Mouse (Mus musculus): Measurements from ENCODE around the gene Cass4. TPM values are rescaled to one million over a fixed set of nuclear protein-coding genes. Genes with fewer than 3 reads are reported as not detected.

The Cass4 gene
- under 1 TPM; 0.36 to 0.57 TPM for total RNA-seq (2021)
- 0.38 and 0.39 TPM in 2 replicates for polyA plus RNA-seq (2012; rRNA removed)
- long read RNA-seq, partial matches to known transcripts = 0 of 1 reads
- long read RNA-seq, other reads (novel, unspliced or antisense) = 0 of 1 reads

DNA sequence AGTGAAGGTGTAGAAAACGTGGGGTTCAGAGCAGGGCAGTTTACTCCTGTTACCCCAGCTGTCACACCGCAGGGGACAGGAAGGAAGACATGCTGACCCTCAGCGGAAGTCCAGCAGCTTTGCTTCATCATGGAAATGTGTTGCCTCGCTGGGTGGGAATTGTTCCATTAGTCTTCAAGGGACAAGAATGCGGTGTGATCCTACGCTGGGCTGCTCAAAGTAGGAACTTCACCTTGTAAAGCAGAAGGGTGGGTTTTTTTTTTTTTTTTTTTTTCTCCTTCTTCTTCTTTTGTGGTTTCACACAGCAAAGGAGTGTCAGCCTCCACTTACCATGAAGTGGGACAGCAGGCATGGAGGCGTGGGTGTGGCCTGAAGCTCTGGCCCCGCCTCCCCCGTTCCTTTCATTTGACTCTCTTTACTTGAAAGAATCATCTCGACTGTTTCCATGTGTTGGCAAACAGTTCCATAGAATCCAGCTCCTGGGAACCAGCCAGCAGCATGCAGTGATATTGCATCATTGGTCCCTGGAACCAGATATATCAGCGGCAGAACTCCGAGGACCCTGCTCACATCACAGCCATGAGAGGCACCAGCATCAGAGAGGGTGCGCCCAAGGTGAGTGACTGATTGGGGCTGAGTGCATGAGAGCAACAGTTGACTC, at the start of gene Cass4:
Gene Cass4, plus strand, starts transcription at position 404 of the 661 bp plus-strand sequence.
- WGBS = 14% methylated on average over 13 of the region's 13 CpGs
- H3K9ac ChIP-seq (ENCODE audit: low read depth, low read length) = no peak within 1 kb of the TSS

DNA sequence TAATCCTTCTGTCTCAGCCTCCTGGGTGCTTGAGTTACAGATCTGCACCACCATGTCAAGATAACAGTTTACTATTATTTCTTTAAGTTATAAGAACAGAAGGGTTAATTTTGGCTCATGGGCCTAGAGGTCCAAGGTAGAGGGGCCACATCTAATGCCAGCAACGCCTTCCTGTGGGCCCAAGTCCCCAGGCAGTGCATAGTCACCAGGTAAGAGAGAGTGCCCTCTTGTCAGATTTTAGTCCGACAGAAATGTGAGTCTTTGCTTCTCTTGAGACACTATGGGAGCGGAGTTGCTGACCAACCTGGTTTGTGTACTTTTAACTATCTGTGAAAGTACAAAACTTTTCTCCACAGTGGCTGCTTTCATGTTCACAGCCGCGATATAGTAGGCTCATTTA, 48.9 kb upstream of the Cass4 start:
- TF ChIP-seq POLR2A (IDR thresholded peaks at IDR 0.05; ENCODE audit: insufficient read depth, low read depth, low read length) = no peak
- TF ChIP-seq CTCF (IDR thresholded peaks at IDR 0.05) = no peak
- TF ChIP-seq EP300 (IDR thresholded peaks at IDR 0.05; ENCODE audit: insufficient read depth, low read depth, low read length) = no peak
- H3K79me2 ChIP-seq (replicated peaks; ENCODE audit: control insufficient read depth, insufficient read depth, low read length) = no peaks in the 10 kb centered on the region
- peak overlapping the region; percentile 34; the same call in 1 of the 2 replicates for H3K4me3 ChIP-seq
- H3K4me1 ChIP-seq (ENCODE audit: control insufficient read depth, insufficient read depth, low read length) = peaks cover 1% of the 10 kb centered on the region
- peak overlapping the region; percentile 54 for H3K27ac ChIP-seq
- no peak for DNase-seq
- no peak overlapping the region for H3K9ac ChIP-seq (ENCODE audit: low read depth, low read length)
- intact Hi-C loops (cut with DNase I) = loop anchor here (1.0 to 10.0 kb wide), 2 partner anchors 26 to 100 kb away; partner anchors contain the start of genes Aurka, Cstf1 and Rtf2
- H3K36me3 ChIP-seq (ENCODE audit: control insufficient read depth, insufficient read depth, low read length) = no peaks in the 10 kb centered on the region
- H3K27me3 ChIP-seq (ENCODE audit: control insufficient read depth, insufficient read depth, low read length) = no peaks in the 10 kb centered on the region
- 30% methylated on average over 5 of the region's 5 CpGs for WGBS

More for the DNA sequence above, at the start of gene Cass4:
- DNase-seq = peak; percentile 40 to 59
- Histone ChIP-seq H3K4me1 (ENCODE audit: control insufficient read depth, insufficient read depth, low read length) (no peaks in the 10 kb centered on the region; the same call in 1 of the 2 replicates), H3K27me3 (ENCODE audit: control insufficient read depth, insufficient read depth, low read length) (no peaks in the 10 kb centered on the region), H3K36me3 (ENCODE audit: control insufficient read depth, insufficient read depth, low read length) (no peaks in the 10 kb centered on the region), H3K27ac (no peak within 1 kb of the TSS), H3K4me3 (no peak within 1 kb of the TSS), H3K79me2 (replicated peaks; ENCODE audit: control insufficient read depth, insufficient read depth, low read length) (no peaks in the 10 kb centered on the region)
- intact Hi-C loops (cut with DNase I) = no loop called here
- TF ChIP-seq POLR2A (IDR thresholded peaks at IDR 0.05; ENCODE audit: insufficient read depth, low read depth, low read length) (no peak), CTCF (IDR thresholded peaks at IDR 0.05) (no peak), EP300 (IDR thresholded peaks at IDR 0.05; ENCODE audit: insufficient read depth, low read depth, low read length) (no peak)

GRCm38 (mm10) chr2:172345258-172345738, 48.3 kb upstream of the Cass4 start, which contains the start of gene Fam210b:
TSS of gene Fam210b (plus strand) at chr2:172345565.
- peak; percentile 98 for DNase-seq
- 1% methylated on average over 35 of the region's 35 CpGs for WGBS
- TF ChIP-seq POLR2A (IDR thresholded peaks at IDR 0.05; ENCODE audit: insufficient read depth, low read depth, low read length) (peak; percentile 73), CTCF (IDR thresholded peaks at IDR 0.05) (no peak)
- intact Hi-C loops (cut with DNase I) = loop anchor here (1.0 to 10.0 kb wide), 2 partner anchors 25 to 100 kb away; partner anchors contain the start of genes Aurka, Cstf1 and Rtf2
- Histone ChIP-seq H3K27me3 (ENCODE audit: control insufficient read depth, insufficient read depth, low read length) (no peaks in the 10 kb centered on the region), H3K36me3 (ENCODE audit: control insufficient read depth, insufficient read depth, low read length) (no peaks in the 10 kb centered on the region), H3K4me1 (ENCODE audit: control insufficient read depth, insufficient read depth, low read length) (peaks cover 1% of the 10 kb centered on the region), H3K79me2 (replicated peaks; ENCODE audit: control insufficient read depth, insufficient read depth, low read length) (no peaks in the 10 kb centered on the region), H3K9ac (ENCODE audit: low read depth, low read length) (peak within 1 kb of the TSS; percentile 91), H3K27ac (peak within 1 kb of the TSS; percentile 65), H3K4me3 (peak within 1 kb of the TSS; percentile 69)

GRCm38 (mm10) chr2:172346034-172346929, 47.3 kb upstream of the Cass4 start:
- Histone ChIP-seq H3K36me3 (ENCODE audit: control insufficient read depth, insufficient read depth, low read length) (no peaks in the 10 kb centered on the region), H3K9ac (ENCODE audit: low read depth, low read length) (peak overlapping the region; percentile 91), H3K4me1 (ENCODE audit: control insufficient read depth, insufficient read depth, low read length) (peaks cover 1% of the 10 kb centered on the region), H3K4me3 (peak overlapping the region; percentile 69), H3K27ac (peak overlapping the region; percentile 65), H3K79me2 (replicated peaks; ENCODE audit: control insufficient read depth, insufficient read depth, low read length) (no peaks in the 10 kb centered on the region), H3K27me3 (ENCODE audit: control insufficient read depth, insufficient read depth, low read length) (no peaks in the 10 kb centered on the region)
- WGBS = 14% methylated on average over 31 of the region's 31 CpGs
- no peak for TF ChIP-seq EP300 (IDR thresholded peaks at IDR 0.05; ENCODE audit: insufficient read depth, low read depth, low read length)
- TF ChIP-seq POLR2A (IDR thresholded peaks at IDR 0.05; ENCODE audit: insufficient read depth, low read depth, low read length) = no peak
- no peak for TF ChIP-seq CTCF (IDR thresholded peaks at IDR 0.05)
- peak; percentile 54 to 55 for DNase-seq
- intact Hi-C loops (cut with DNase I) = loop anchor here (10.0 kb wide), 1 partner anchor 99 kb away; the partner anchor contains the start of gene Rtf2

- Histone ChIP-seq H3K27ac (no peak overlapping the region), H3K79me2 (replicated peaks; ENCODE audit: control insufficient read depth, insufficient read depth, low read length) (no peaks in the 10 kb centered on the region), H3K27me3 (ENCODE audit: control insufficient read depth, insufficient read depth, low read length) (no peaks in the 10 kb centered on the region), H3K4me3 (no peak overlapping the region), H3K4me1 (ENCODE audit: control insufficient read depth, insufficient read depth, low read length) (peaks cover 1% of the 10 kb centered on the region), H3K36me3 (ENCODE audit: control insufficient read depth, insufficient read depth, low read length) (no peaks in the 10 kb centered on the region), H3K9ac (ENCODE audit: low read depth, low read length) (no peak overlapping the region)
- DNase-seq = no peak
- 87% methylated on average over 8 of the region's 8 CpGs for WGBS
- intact Hi-C loops (cut with DNase I) = loop anchor here (10.0 kb wide), 1 partner anchor 98 kb away; the partner anchor contains the start of gene Rtf2
- TF ChIP-seq CTCF (IDR thresholded peaks at IDR 0.05) (no peak), EP300 (IDR thresholded peaks at IDR 0.05; ENCODE audit: insufficient read depth, low read depth, low read length) (no peak), POLR2A (IDR thresholded peaks at IDR 0.05; ENCODE audit: insufficient read depth, low read depth, low read length) (no peak)
These were observed 46.5 kb upstream of the Cass4 start for GRCm38 (mm10) chr2:172346933-172347611.
